Mouse (Mus musculus) Patski (cell line): ENCODE results near the gene Zfp385b. TPM values are rescaled to one million over a fixed set of nuclear protein-coding genes. Genes with fewer than 3 reads are reported as not detected.
"Not testable (repeated sequence)": the region's sequence is repeated elsewhere in the genome, so short reads cannot be mapped to it uniquely, and the experiment has no call there.

Source experiments
- ATAC-seq: fragments of 100-300 bp; one replicate; pipeline ENCODE4 v1.8.0; 2021
- CTCF ChIA-PET: fragments of 350-600 bp; sonication (Branson Sonifier 250); formaldehyde crosslinking; loops from one replicate; lab custom pipeline; 2022; ENCODE audit warnings: inconsistent platforms; lab: Charles Lee
- POLR2A ChIA-PET: fragments of 350-600 bp; sonication (Branson Sonifier 250); formaldehyde crosslinking; loops from one replicate; lab custom pipeline; 2022; ENCODE audit warnings: antibody characterized with exemption, inconsistent platforms; lab: Charles Lee
- DNase-seq: peaks from one replicate; pipeline ENCODE4 v3.0.0-alpha.2; 2011; ENCODE audit warnings: low read depth, low spot score
- H3K27me3 ChIP-seq: fragments of 371-371 bp; one replicate; pipeline ENCODE4 v1.5.1; 2021
- CTCF ChIP-seq: fragments of 100-300 bp; IDR thresholded peaks from one replicate; pipeline ENCODE4 v1.5.1; 2021
- in situ Hi-C: fragments of 300-500 bp; cut with MboI; formaldehyde crosslinking; loops from 3 replicates; pipeline ENCODE4 v1.11.1; 2018; ENCODE audit warnings: low pct_unique_long_range_greater_than_20kb, mixed read lengths
- polyA plus RNA-seq: library from polyadenylated mRNA; unstranded; gene quantifications from one replicate; pipeline ENCODE4 v1.2.3, GENCODE M21; 2021

Gene Zfp385b
- polyA plus RNA-seq, 1 experiment from 2014 or later, result 0.74 TPM

- ATAC-seq (no peak), DNase-seq (no peak)
- in situ Hi-C loops, result no loop called here
- peaks cover 25% of the 10 kb centered on the region for H3K27me3 ChIP-seq
- ChIA-PET CTCF (no interaction called here), POLR2A (no interaction called here)
- no peak for TF ChIP-seq CTCF
Measured at GRCm38 (mm10) chr2:77476444-77476843, 343.0 kb downstream of the Zfp385b start.

- no peak for TF ChIP-seq CTCF
- ChIA-PET POLR2A (no interaction called here), CTCF (no interaction called here)
- ATAC-seq (no peak), DNase-seq (no peak)
- in situ Hi-C loops, result no loop called here
- peaks cover 20% of the 10 kb centered on the region for H3K27me3 ChIP-seq
Measured at GRCm38 (mm10) chr2:77472254-77472837, 347.1 kb downstream of the Zfp385b start.

GRCm38 (mm10) chr2:77470716-77471115, 348.7 kb downstream of the Zfp385b start:
- H3K27me3 ChIP-seq, result peaks cover 16% of the 10 kb centered on the region
- CTCF ChIA-PET, result no interaction called here
- in situ Hi-C loops, result no loop called here
- POLR2A ChIA-PET, result no interaction called here
- TF ChIP-seq CTCF, result no peak
- no peak for DNase-seq
- no peak for ATAC-seq

GRCm38 (mm10) chr2:77461413-77461812, 358.0 kb downstream of the Zfp385b start:
- ChIA-PET POLR2A (no interaction called here), CTCF (interaction anchor here (0.9 kb wide), 1 partner anchor 14 kb away, joined by 3 read pairs; no protein-coding TSS in a partner anchor)
- H3K27me3 ChIP-seq, result peaks cover 19% of the 10 kb centered on the region
- TF ChIP-seq CTCF, result no peak
- DNase-seq (no peak), ATAC-seq (no peak)
- in situ Hi-C loops, result no loop called here

- ChIA-PET CTCF (no interaction called here), POLR2A (no interaction called here)
- H3K27me3 ChIP-seq, result peaks cover 21% of the 10 kb centered on the region
- no peak for DNase-seq
- ATAC-seq, result no peak
- in situ Hi-C loops, result no loop called here
- no peak for TF ChIP-seq CTCF
Measured at GRCm38 (mm10) chr2:77460011-77460410, 359.4 kb downstream of the Zfp385b start.

- in situ Hi-C loops, result loop anchor here (5.0 kb wide), 1 partner anchor 254 kb away; no protein-coding TSS in a partner anchor
Measured at GRCm38 (mm10) chr2:77458431-77458830, 361.0 kb downstream of the Zfp385b start.

GRCm38 (mm10) chr2:77457120-77457519, 362.3 kb downstream of the Zfp385b start:
- peak; percentile 73 for ATAC-seq
- ChIA-PET POLR2A (no interaction called here), CTCF (interaction anchor here (0.7 to 1.3 kb wide), 3 partner anchors 11 to 18 kb away, joined by 3 to 4 read pairs (median 3); no protein-coding TSS in a partner anchor)
- no peak for TF ChIP-seq CTCF
- in situ Hi-C loops, result loop anchor here (5.0 kb wide), 1 partner anchor 255 kb away; no protein-coding TSS in a partner anchor
- DNase-seq, result no peak
- peaks cover 9% of the 10 kb centered on the region for H3K27me3 ChIP-seq

More at GRCm38 (mm10) chr2:77458431-77458830, 361.0 kb downstream of the Zfp385b start:
- ChIA-PET POLR2A (no interaction called here), CTCF (no interaction called here)
- H3K27me3 ChIP-seq, result peaks cover 16% of the 10 kb centered on the region
- ATAC-seq, result no peak
- DNase-seq, result no peak
- TF ChIP-seq CTCF, result no peak

GRCm38 (mm10) chr2:77456602-77457001, 362.8 kb downstream of the Zfp385b start:
- ChIA-PET POLR2A (no interaction called here), CTCF (interaction anchor here (0.7 to 1.3 kb wide), 3 partner anchors 11 to 17 kb away, joined by 3 to 4 read pairs (median 3); no protein-coding TSS in a partner anchor)
- peaks cover 9% of the 10 kb centered on the region for H3K27me3 ChIP-seq
- DNase-seq (no peak), ATAC-seq (peak; percentile 63)
- peak; percentile 66 for TF ChIP-seq CTCF
- in situ Hi-C loops, result loop anchor here (5.0 kb wide), 1 partner anchor 256 kb away; no protein-coding TSS in a partner anchor

GRCm38 (mm10) chr2:77454341-77454937, 365.0 kb downstream of the Zfp385b start:
- ChIA-PET CTCF (no interaction called here), POLR2A (no interaction called here)
- in situ Hi-C loops, result no loop called here
- peaks cover 13% of the 10 kb centered on the region for H3K27me3 ChIP-seq
- DNase-seq, result no peak
- no peak for ATAC-seq
- no peak for TF ChIP-seq CTCF

- DNase-seq, result no peak
- POLR2A ChIA-PET, result no interaction called here
- in situ Hi-C loops, result no loop called here
- peaks cover 14% of the 10 kb centered on the region for H3K27me3 ChIP-seq
- no peak for TF ChIP-seq CTCF
- ATAC-seq, result no peak
- CTCF ChIA-PET, result interaction anchor here (3.1 kb wide), 1 partner anchor 11 kb away, joined by 13 read pairs; no protein-coding TSS in a partner anchor
Measured at GRCm38 (mm10) chr2:77453786-77454185, 365.7 kb downstream of the Zfp385b start.

GRCm38 (mm10) chr2:77450017-77450416, 369.4 kb downstream of the Zfp385b start:
- ATAC-seq, DNase-seq, POLR2A ChIA-PET, in situ Hi-C loops, H3K27me3 ChIP-seq, CTCF ChIA-PET: not testable (repeated sequence)
